Mouse (Mus musculus): ENCODE results near the gene Igfbp5. TPM values are rescaled to one million over a fixed set of nuclear protein-coding genes. Genes with fewer than 3 reads are reported as not detected.

Igfbp5 gene
- polyA plus RNA-seq, 1 experiment: 5.5 TPM

DNA sequence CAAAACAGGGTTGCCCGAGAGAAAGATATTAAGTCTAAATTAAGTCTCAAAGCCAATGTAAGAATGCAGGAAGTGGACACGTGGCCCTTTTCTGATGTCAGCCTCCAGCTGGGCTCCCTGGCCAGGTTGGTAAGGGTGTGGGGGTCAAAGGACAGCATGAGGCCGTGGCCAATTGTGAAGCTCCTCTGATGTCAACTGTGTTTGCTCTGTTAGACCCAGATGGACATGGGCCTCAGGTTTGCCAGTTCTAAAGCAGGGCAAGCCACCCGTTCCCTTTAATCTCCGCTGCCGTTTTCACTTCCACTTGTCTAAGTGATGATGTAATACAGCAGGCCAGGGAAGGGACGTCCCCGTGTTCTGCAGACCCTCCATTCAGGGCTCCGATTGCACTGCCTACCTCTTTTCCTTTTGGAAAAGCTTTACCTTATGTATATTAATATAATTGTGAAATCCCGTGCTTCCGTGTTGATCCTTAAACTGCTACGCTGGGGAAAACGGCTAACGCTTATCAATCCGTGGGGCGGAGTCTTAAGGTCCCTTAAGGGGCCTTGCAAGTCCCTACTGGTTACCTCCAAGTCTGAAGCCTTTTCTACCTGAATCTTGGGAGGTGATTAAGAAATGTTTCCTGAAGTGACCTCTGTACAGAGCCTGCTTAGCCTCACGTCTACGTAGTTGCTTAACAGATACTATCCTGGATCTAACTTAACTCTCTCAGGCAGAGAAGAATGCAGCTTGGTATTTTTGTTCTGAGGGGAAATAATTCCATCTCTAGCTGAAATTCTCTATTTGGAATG is 31.8 kb downstream of the Igfbp5 start:
- H3K4me3 ChIP-seq (ENCODE audit: low read depth, low read length): peak overlapping the region; percentile 33; the same call in 1 of the 2 replicates
- no peak overlapping the region for H3K27ac ChIP-seq (ENCODE audit: insufficient read depth, low read depth, low read length)
- no peaks in the 10 kb centered on the region for H3K27me3 ChIP-seq (ENCODE audit: control insufficient read depth, insufficient read depth, low read length)
- H3K36me3 ChIP-seq (ENCODE audit: control insufficient read depth, insufficient read depth, low read length): no peaks in the 10 kb centered on the region
- H3K4me1 ChIP-seq (ENCODE audit: control insufficient read depth, insufficient read depth, insufficient read length, low read length): no peaks in the 10 kb centered on the region
- TF ChIP-seq POLR2A (IDR thresholded peaks at IDR 0.05; ENCODE audit: low read depth, low read length) (no peak), CTCF (IDR thresholded peaks at IDR 0.05; ENCODE audit: extremely low read depth, insufficient read length, insufficient replicate concordance, low read depth, low read length) (no peak)
- WGBS: 46% methylated on average over 18 of the region's 18 CpGs

DNA sequence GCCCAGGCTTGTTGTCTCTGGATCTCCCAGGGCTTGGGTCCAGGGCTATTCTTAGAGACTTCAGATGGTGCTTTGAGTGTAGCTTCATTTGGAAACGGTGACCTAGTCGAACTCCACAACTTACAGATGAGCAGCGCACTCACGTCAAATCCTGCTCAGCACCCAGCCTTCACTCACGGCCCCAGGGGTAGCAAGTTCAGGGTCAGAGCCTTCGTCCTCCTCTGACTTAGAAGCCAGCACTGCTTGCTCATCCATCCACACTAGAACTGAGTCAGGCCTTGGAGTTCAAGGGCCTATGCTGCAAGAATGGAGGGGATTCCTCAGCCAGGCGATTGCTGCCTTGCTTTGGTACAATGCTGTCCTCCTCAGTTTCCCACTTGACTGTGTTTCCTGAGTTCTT is 34.9 kb downstream of the Igfbp5 start:
- 86% methylated on average over 7 of the region's 7 CpGs for WGBS
- no peak overlapping the region for H3K4me3 ChIP-seq (ENCODE audit: low read depth, low read length)
- no peaks in the 10 kb centered on the region for H3K27me3 ChIP-seq (ENCODE audit: control insufficient read depth, insufficient read depth, low read length)
- no peaks in the 10 kb centered on the region for H3K36me3 ChIP-seq (ENCODE audit: control insufficient read depth, insufficient read depth, low read length)
- no peaks in the 10 kb centered on the region for H3K4me1 ChIP-seq (ENCODE audit: control insufficient read depth, insufficient read depth, insufficient read length, low read length)
- H3K27ac ChIP-seq (ENCODE audit: insufficient read depth, low read depth, low read length): no peak overlapping the region
- no peak for TF ChIP-seq POLR2A (IDR thresholded peaks at IDR 0.05; ENCODE audit: low read depth, low read length)
- no peak for TF ChIP-seq CTCF (IDR thresholded peaks at IDR 0.05; ENCODE audit: extremely low read depth, insufficient read length, insufficient replicate concordance, low read depth, low read length)

DNA sequence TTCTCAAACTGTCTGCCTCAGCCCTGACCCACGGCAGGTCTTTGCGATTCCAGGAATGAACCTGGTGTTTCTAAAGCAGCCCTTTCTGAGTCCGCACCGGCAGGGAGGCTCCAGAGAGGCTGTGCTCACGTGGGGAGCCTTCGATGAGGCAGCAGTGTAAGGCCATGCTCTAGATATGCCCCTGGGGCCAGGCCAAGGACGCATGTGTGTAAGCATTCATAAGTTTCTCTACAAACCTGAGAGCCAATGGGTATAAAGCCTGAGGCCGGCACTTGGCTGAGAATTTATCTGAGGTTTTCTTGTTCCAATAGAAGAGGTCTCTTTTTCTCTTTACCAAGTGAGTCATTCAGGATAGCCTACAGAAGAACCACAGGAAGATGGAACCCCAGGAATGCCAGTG is 35.3 kb downstream of the Igfbp5 start:
- TF ChIP-seq POLR2A (IDR thresholded peaks at IDR 0.05; ENCODE audit: low read depth, low read length): no peak
- no peak for TF ChIP-seq CTCF (IDR thresholded peaks at IDR 0.05; ENCODE audit: extremely low read depth, insufficient read length, insufficient replicate concordance, low read depth, low read length)
- Histone ChIP-seq H3K4me3 (ENCODE audit: low read depth, low read length) (no peak overlapping the region), H3K27me3 (ENCODE audit: control insufficient read depth, insufficient read depth, low read length) (no peaks in the 10 kb centered on the region), H3K4me1 (ENCODE audit: control insufficient read depth, insufficient read depth, insufficient read length, low read length) (no peaks in the 10 kb centered on the region), H3K36me3 (ENCODE audit: control insufficient read depth, insufficient read depth, low read length) (no peaks in the 10 kb centered on the region), H3K27ac (ENCODE audit: insufficient read depth, low read depth, low read length) (no peak overlapping the region)
- 70% methylated on average over 8 of the region's 8 CpGs for WGBS

DNA sequence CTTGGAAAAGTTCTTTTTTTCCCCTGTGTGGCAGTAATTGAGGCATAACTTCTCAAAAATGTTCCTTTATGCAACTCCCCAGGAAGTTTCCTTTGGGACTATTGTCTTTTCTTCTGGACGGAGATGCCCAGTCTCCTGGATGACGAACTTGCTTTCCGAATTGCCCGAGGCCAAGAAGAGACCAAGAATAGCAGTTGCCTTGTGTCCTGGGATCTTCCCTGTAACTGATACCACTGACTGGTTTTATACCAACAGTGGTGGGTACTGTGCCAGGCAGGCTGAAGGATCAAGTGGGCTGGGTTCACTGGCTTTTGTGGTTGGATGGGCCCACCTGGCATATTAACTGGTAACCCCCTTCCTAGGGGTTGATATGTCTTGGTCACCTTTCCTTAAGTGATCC is 41.1 kb downstream of the Igfbp5 start:
- TF ChIP-seq POLR2A (IDR thresholded peaks at IDR 0.05; ENCODE audit: low read depth, low read length): no peak
- TF ChIP-seq CTCF (IDR thresholded peaks at IDR 0.05; ENCODE audit: extremely low read depth, insufficient read length, insufficient replicate concordance, low read depth, low read length): no peak
- no peaks in the 10 kb centered on the region for H3K36me3 ChIP-seq (ENCODE audit: control insufficient read depth, insufficient read depth, low read length)
- H3K4me3 ChIP-seq (ENCODE audit: low read depth, low read length): no peak overlapping the region
- WGBS: 89% methylated on average over 4 of the region's 4 CpGs
- no peak overlapping the region for H3K27ac ChIP-seq (ENCODE audit: insufficient read depth, low read depth, low read length)
- H3K4me1 ChIP-seq (ENCODE audit: control insufficient read depth, insufficient read depth, insufficient read length, low read length): no peaks in the 10 kb centered on the region
- no peaks in the 10 kb centered on the region for H3K27me3 ChIP-seq (ENCODE audit: control insufficient read depth, insufficient read depth, low read length)

DNA sequence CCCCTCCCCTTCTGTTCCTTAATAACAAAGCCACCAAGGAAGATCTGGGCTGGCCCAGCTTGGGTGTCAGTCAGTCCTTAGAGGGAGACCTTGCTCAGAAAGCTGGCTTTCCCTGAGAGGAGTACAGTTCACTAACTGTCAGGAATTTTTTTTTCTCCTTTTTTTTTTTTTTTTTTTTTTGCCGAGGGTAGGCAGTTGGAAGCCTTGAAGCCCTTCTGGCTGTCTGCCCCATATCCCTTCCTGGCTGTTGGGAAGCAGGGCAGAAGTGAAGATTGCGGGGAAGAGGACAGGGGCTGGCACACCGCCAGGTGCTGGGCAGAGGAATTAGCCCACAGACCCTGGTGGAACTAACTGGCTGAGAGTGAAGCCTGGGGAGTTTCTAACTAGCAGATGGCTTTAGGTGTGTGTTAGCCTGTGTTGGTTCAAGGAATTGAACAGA is 42.0 kb downstream of the Igfbp5 start:
- TF ChIP-seq CTCF (IDR thresholded peaks at IDR 0.05; ENCODE audit: extremely low read depth, insufficient read length, insufficient replicate concordance, low read depth, low read length) (no peak), POLR2A (IDR thresholded peaks at IDR 0.05; ENCODE audit: low read depth, low read length) (no peak)
- WGBS: 41% methylated on average over 3 of the region's 3 CpGs

DNA sequence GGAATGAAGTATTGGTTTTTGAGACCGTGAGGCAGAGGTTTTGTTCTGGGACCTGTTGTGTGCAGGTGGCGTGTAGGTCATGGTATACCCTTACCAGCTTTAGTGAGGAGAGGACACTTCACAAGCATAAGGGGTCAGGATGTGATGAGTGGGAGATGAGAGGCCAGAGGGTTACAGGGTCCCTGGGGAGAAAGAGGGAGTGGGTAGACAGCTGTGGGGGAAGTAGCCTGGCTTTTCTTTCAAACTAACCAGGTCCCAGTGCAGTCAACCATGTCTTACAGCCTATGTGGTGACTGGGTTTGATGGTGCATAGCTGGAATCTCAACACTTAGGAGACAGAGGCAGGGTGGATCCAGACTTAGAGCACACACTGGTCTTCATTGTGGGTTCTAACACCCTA is 44.2 kb downstream of the Igfbp5 start:
- no peak overlapping the region for H3K27ac ChIP-seq (ENCODE audit: insufficient read depth, low read depth, low read length)
- H3K4me1 ChIP-seq (ENCODE audit: control insufficient read depth, insufficient read depth, insufficient read length, low read length): no peaks in the 10 kb centered on the region
- no peak overlapping the region for H3K4me3 ChIP-seq (ENCODE audit: low read depth, low read length)
- TF ChIP-seq POLR2A (IDR thresholded peaks at IDR 0.05; ENCODE audit: low read depth, low read length) (no peak), CTCF (IDR thresholded peaks at IDR 0.05; ENCODE audit: extremely low read depth, insufficient read length, insufficient replicate concordance, low read depth, low read length) (no peak)
- peaks cover 5% of the 10 kb centered on the region for H3K27me3 ChIP-seq (ENCODE audit: control insufficient read depth, insufficient read depth, low read length)
- 94% methylated on average over 2 of the region's 2 CpGs for WGBS
- no peaks in the 10 kb centered on the region for H3K36me3 ChIP-seq (ENCODE audit: control insufficient read depth, insufficient read depth, low read length)

More for the DNA sequence above, 42.0 kb downstream of the Igfbp5 start:
- no peak overlapping the region for H3K4me3 ChIP-seq (ENCODE audit: low read depth, low read length)
- no peaks in the 10 kb centered on the region for H3K4me1 ChIP-seq (ENCODE audit: control insufficient read depth, insufficient read depth, insufficient read length, low read length)
- H3K27me3 ChIP-seq (ENCODE audit: control insufficient read depth, insufficient read depth, low read length): no peaks in the 10 kb centered on the region
- no peak overlapping the region for H3K27ac ChIP-seq (ENCODE audit: insufficient read depth, low read depth, low read length)
- H3K36me3 ChIP-seq (ENCODE audit: control insufficient read depth, insufficient read depth, low read length): no peaks in the 10 kb centered on the region

DNA sequence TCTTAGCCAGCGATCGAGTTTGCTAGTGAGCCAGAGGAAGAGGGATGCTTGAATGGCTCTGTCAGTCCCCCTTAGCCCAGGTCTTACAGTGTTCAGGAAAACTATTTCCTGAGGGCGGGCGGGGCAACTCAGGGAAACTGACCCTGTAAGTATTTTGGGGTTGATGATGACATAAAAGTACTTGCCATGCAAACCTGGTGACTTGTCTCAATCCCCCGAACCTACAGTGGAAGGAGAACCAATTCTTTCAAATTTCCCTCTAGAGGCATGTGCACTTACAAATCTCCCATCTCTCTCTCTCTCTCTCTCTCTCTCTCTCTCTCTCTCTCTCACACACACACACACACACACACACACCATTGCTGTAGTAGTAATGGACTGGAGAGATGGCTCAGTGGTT is 45.8 kb downstream of the Igfbp5 start:
- 82% methylated on average over 5 of the region's 5 CpGs for WGBS
- peaks cover 19% of the 10 kb centered on the region for H3K27me3 ChIP-seq (ENCODE audit: control insufficient read depth, insufficient read depth, low read length)
- no peaks in the 10 kb centered on the region for H3K36me3 ChIP-seq (ENCODE audit: control insufficient read depth, insufficient read depth, low read length)
- H3K4me1 ChIP-seq (ENCODE audit: control insufficient read depth, insufficient read depth, insufficient read length, low read length): 0 out of 2 replicates have a peak, but pooled peaks cover 2% of the 10 kb centered on the region
- H3K27ac ChIP-seq (ENCODE audit: insufficient read depth, low read depth, low read length): no peak overlapping the region
- no peak for TF ChIP-seq CTCF (IDR thresholded peaks at IDR 0.05; ENCODE audit: extremely low read depth, insufficient read length, insufficient replicate concordance, low read depth, low read length)
- no peak for TF ChIP-seq POLR2A (IDR thresholded peaks at IDR 0.05; ENCODE audit: low read depth, low read length)
- H3K4me3 ChIP-seq (ENCODE audit: low read depth, low read length): no peak overlapping the region
